Mouse (Mus musculus) layer of hippocampus, adult 8-10 months (tissue): ENCODE results near the gene Arl15. TPM values are rescaled to one million over a fixed set of nuclear protein-coding genes. Genes with fewer than 3 reads are reported as not detected.
A peak's percentile ranks its signal among the peaks of the same experiment; 100 is the strongest.
"Not testable (repeated sequence)": the region's sequence is repeated elsewhere in the genome, so short reads cannot be mapped to it uniquely, and the experiment has no call there.

Experiments
- DNase-seq, 2 experiments: peaks; one replicate each; pipeline ENCODE4 v3.0.0; 2022; ENCODE audit warnings: low spot score in 2 of 2
- total RNA-seq, 4 experiments: library from RNA; stranded (reverse); gene quantifications; 2 replicates each; pipeline ENCODE4 v1.2.4; 2022

Arl15 gene
- total RNA-seq: 10 to 100 TPM; 49.6 to 64.0 (median 53.0) TPM

- peak; percentile 95 to 96 for DNase-seq
Measured at GRCm38 (mm10) chr13:113794039-113794704, at the start of gene Arl15. Gene Arl15 (plus strand): TSS chr13:113794505.

DNA sequence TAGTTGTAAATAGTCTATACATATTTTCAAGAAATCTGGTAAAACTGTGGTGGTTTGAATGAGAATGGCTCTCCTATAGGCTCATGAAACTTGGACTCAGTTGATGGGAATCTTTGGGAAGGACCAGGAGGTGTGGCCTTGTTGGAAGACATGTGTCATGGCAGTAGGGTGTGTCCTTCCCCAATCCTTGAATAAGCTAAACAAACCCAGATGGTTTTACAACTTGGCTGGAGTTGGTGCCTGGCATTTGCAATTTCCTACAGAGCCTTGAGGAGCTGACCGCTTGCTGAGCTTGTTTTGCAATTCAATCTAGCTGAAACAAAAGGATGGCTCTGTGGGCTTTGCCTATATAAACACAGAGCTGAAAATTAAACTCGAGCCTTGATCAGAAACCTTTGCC, 49.0 kb upstream of the Arl15 start:
- no peak for DNase-seq

- DNase-seq: no peak
Measured at GRCm38 (mm10) chr13:113750766-113751165, 43.5 kb upstream of the Arl15 start.

DNA sequence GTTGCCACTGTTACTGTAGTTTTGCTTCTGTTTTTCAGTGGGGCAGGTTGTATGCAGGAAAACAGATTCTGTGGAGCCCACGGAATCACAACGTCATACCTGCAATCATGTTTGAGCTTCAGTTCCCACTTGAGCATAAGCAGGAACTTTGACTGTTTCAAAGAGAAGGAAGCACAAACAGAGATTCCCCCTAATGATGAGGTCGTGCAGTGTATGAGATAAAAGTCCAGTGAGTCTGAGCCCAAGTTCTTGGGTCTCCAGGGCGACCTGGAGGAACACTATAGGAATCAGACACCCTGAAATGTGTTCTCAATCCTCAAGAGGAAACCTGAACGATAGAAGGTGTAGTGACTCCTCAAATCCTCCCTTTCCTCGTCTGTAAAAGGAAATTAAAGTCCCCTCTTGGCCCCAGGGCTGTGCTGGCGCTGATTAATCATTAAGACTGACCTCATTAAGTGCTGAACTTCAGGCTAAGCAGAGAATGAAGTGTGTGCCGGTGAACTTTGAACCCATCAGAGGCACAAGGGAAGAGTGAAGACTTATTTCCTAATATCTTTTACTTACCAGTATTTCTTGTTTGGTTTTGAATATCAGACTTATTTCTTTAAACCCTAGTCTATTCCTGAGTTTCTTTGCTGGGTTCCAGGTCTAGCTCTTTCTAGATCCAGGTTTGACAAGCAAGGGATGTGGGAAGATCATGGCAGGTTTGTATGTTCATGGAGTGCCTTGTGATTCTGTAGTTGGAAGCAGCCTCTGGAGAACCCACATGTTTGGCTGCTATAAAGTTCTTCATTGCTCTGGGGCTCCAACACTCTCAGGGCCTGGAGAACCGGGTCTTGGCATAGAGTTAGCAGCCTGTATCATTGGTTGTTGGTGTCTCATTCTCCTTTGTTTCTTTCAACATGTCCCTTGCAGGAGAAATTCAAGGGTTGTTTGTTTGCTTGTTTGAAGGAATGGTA, 39.3 kb upstream of the Arl15 start:
- DNase-seq: no peak

DNA sequence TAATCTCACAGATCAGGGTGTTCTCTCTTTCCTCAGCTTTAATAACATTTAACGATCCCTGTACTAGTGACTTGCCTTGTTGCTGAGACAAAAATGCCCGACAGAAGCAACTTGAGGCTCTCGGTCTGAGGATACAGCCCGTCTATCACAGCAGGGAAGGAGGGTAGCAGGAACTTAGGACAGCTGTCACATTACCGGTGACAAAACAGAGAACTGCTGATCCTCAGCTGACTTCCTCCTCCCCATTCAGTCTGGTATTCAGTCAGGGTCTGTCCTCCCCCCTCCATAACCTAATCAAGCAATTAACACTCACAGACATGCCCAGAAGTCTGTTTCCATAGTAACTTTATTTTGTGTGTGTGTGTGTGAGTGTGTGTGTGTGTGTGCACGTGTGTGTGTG, 38.5 kb upstream of the Arl15 start:
- no peak for DNase-seq

GRCm38 (mm10) chr13:113761717-113762116, 32.6 kb upstream of the Arl15 start:
- no peak for DNase-seq

DNA sequence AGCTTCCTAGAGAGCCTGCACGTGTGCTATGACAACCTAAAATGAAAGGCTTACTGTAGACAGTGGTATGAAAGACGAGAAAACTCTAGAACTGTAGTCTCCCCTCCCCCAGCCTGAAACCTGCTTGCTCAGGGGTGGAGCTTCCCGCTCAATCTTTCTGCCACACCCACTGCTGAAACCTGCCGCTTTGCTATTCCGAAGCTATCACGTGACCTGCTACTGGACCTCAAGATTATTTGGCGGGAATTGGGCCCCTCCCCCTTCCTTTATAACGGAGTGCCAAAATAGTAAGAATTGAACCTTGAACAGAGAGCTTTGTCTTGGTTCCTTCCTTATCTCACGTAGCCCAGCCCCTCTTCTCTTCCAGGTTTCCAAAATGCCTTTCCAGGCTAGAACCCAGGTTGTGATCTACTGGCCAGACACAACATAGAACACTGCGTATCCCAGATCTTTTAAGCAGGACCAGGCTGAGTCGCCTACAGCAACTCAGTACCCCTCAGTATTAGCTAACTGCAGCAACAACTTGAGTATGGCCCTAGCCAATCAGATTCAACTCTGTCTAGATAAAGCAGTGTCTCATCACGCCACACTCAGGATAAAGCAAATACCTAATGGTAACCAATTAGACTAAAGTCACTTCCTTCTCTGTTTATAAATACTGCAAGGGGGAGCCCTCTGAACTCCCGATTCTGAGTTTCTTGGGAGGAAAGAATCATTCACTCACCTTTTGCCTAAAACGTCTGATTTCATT, 31.4 kb upstream of the Arl15 start:
- no peak for DNase-seq

DNA sequence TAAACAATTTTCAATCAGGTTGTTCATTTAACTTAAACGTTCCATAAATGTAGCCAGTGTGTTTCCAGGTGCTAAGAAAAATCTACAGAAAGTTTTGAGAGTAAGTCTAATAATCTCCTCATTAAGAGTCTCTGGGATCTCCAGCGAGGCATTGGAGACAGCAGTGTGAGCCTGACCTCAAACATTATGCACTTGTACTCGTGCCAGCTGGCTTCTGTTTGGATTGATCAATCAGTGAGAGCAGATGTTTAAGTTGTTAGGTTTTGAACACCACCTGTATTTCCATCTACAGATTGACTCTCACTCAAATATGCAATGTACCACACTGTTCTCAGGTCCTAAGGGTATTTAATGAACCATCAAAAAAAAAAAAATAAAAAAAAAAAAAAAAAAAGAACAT, 28.9 kb upstream of the Arl15 start:
- DNase-seq: no peak

GRCm38 (mm10) chr13:113769829-113770228, 24.5 kb upstream of the Arl15 start:
- no peak for DNase-seq

GRCm38 (mm10) chr13:113770340-113770739, 24.0 kb upstream of the Arl15 start:
- DNase-seq: no peak

DNA sequence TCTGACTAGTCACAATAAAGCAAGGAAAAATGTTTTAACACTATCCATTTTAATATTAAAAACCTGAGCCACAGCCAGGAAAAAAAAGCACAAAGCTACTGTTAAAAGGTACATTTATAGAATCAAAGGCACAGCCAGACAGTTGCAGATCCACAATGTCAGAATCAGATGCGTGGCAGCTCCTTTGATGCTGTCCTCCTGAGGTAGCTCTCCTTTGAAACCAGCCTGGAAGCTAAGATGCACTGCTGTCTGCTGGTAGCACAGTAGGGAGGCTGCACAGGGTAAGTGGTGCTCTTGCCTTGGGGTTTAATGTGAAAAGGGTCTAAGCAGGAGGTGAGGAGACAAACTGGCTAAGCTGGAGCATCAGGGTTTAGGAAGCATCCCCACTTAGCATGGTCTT, 23.0 kb upstream of the Arl15 start:
- no peak for DNase-seq

DNA sequence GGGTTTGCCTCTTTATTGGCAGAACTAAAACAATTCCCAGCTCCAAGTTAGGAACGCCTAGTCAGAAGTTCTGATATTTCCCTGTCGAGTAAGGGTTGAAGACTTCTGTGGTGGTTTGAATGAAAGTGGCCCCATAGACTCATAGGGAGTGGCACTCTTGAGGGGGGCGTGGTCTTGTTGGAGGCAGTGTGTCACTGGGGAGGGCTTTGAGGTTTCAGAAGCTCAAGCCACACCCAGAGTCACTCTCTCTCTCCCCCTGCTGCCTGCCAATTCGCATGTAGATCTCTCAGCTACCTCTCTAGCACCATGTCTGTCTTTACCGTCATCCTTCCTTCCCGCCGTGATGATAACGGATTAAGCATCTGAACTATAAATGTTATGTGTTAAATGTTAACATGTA, 19.5 kb upstream of the Arl15 start:
- no peak for DNase-seq

DNA sequence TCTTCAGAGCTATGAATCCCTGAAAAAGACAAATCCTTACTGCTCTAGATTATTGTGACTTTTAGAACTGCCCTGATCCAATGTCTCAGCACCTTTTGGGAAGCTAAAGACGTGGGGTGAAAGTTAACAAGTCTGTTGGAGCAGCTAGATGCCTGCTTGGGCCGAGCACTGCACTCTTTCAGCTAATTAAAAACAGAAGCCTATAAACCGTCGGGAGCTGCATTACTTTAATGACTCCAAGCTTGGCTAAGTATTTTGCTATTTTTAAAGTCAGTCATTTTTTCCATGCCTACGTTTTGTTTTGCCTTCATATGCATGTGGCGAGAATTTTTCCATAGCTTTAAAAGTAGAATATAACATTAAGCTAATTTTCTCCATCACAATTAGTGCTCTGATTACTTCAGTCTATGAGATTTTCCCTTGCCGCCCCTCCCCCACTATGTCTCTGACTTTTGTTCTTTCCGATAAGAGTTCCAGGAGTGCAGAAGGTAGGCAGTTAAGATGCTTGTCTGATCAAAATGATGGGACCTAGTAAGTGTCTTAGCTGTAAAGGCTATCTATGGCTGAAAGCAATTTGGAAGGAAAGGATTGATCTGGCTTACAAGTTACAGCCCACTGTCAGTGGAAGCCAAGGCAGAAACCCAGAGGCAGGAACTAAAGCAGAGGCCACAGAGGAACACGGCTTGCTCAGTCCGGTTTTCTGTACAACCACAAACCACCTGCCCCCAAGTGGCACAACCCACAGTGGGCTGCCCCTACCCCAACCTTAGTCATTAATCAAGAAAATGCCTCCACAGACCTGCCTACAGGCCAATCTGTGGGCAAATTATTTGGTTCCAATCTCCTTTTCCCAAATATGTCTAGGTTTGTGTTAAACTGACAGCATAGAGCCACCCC, 18.8 kb upstream of the Arl15 start:
- DNase-seq: no peak

GRCm38 (mm10) chr13:113785803-113786202, 8.5 kb upstream of the Arl15 start:
- no peak for DNase-seq

GRCm38 (mm10) chr13:113787136-113787535, 7.2 kb upstream of the Arl15 start:
- DNase-seq: no peak

- DNase-seq: not testable (repeated sequence)
Measured at GRCm38 (mm10) chr13:113790016-113790415, 4.3 kb upstream of the Arl15 start.

DNA sequence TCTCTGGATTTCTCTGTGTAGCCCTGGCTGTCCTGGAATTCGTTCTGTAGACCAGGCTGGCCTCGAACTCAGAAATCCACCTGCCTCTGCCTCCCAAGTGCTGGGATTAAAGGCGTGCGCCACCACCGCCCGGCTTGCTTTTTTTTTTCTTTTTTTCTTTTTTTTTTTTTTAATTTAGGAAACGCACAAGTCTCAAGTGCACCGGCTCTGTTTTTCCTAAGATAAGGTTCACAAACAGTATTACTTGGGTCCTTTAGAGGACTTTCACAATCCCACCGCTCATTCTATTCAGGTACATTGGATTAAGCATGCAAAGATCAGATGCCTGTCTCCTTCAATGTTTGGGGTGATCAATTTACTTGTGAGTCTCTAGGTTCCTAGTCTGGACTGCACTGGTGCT, 668 bp upstream of the Arl15 start:
- DNase-seq: no peak

DNA sequence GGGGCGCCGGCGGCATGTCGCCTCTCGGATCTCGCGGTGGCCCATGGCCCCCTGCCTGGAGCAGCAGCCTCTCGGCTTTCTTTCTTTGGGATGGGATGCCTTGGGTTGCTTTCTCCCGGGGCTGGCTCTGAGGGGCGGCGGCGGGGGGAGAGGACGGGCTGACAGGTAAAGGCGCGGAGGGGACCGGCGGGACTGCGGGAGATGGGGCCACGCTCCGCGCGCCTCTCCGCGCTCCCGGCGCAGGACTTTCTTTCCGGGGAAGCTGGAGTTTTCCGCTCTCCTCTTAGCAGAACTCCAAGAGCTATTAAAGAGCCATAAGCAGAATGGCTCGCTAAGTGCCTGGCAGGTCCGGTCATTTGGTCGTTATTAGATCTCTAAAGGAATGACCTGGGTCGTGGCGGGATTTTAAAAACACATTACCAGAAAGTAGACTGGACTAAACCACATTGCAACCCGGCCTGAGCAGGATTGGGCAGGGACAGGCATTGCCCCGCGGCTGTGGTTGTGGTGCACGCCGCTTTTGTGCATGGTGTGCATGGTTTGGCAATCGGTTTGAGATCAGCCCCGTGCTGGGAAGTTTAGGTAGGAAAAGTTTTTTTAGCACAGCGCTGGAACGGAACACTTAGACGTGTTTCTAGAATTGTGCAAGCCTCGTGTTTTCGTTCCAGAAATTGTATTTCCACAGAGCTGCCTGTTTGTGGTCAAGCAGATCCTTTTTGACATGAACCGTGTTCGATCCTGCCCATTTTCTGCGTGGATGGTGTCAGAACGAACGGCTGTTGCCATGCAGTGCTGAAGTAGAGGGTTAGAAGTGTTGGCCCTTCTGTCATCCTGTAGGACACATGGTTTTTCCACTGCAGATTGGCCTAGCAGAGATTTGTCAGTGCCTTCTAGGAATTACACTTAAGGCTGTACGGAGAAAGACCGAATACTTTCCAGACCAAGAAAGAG, 675 bp downstream of the Arl15 start:
- DNase-seq: peak in 1 of 2 experiments; percentile 38

- DNase-seq: no peak
Measured at GRCm38 (mm10) chr13:113797378-113797777, 3.1 kb downstream of the Arl15 start.

DNA sequence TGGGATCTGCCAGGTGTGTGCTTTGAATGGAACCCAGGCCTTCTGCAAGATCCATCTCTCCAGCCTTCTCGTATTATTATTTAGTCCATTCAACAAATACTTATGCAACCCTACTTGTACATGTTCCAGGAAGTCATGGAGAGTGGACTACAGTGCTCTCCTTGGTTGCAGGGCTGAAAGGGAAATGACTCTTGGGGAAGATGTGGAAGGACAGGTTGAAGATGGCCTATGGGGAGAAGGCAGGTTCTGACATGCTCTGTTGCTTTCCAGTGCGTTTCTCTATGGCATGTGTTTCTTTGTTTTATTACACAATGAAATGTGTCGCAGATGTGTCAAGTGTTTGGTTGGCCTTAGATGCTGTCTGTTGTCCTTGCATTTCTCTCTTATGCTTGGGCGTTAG, 5.1 kb downstream of the Arl15 start:
- DNase-seq: no peak
